Mouse (Mus musculus) kidney, adult 2 months (tissue): ENCODE measurements around the gene Daam1.

Source experiments
- CTCF ChIP-seq: fragments of 200-500 bp; conservative IDR thresholded peaks from 2 replicates; pipeline ENCODE4 v1.5.1; 2011; ENCODE audit warnings: low read depth, mild to moderate bottlenecking, control low read depth, low read length, moderate library complexity, mixed read lengths; ENCODE audit not compliant: insufficient read depth, insufficient read length
- POLR2A ChIP-seq: fragments of 200-500 bp; IDR thresholded peaks from one replicate; pipeline ENCODE4 v1.6.1; 2011; ENCODE audit warnings: low read depth, low read length, control low read depth

GRCm38 (mm10) chr12:71946448-71946847 is 115.6 kb downstream of the Daam1 start:
- TF ChIP-seq CTCF (no peak), POLR2A (no peak)
